Mouse (Mus musculus): ENCODE measurements around the gene Wrb. TPM values are rescaled to one million over a fixed set of nuclear protein-coding genes. Genes with fewer than 3 reads are reported as not detected.

Wrb gene
- polyA plus RNA-seq, 1 experiment from 2014 or later: 116 TPM

DNA sequence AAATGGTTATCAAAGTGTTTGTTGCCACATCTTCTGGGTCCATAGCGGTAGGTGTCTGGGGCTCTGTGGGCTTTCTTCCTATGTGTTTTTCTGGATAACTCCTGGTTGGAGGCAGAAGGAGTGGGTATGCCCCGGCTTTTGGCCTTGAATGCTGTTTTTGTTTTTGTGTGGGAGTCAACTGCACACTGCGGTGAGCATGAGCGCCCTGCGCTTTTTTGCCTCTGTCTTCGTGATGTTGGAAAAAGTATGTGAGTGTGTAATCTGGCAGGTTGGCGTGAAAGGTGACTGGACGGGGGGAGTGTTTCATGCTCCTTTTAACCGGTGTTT lies 55.5 kb downstream of the Wrb start:
- H3K9me3 ChIP-seq: no peaks in the 10 kb centered on the region
- peak overlapping the region; percentile 17; the same call in 1 of the 2 replicates for H3K9ac ChIP-seq
- ATAC-seq (ENCODE audit: low FRiP score): no peak
- peaks cover 11% of the 10 kb centered on the region for H3K4me1 ChIP-seq
- no peaks in the 10 kb centered on the region for H3K36me3 ChIP-seq (replicated peaks)
- H3K27me3 ChIP-seq: peaks cover 5% of the 10 kb centered on the region; the same call in 1 of the 2 replicates
- peak overlapping the region; percentile 52 for H3K4me2 ChIP-seq
- WGBS: 28% methylated on average over 9 of the region's 9 CpGs
- H3K27ac ChIP-seq: no peak overlapping the region
- H3K4me3 ChIP-seq (replicated peaks): peak overlapping the region; percentile 15

GRCm38 (mm10) chr16:96201485-96202232 lies 56.5 kb downstream of the Wrb start:
- no peaks in the 10 kb centered on the region for H3K9me3 ChIP-seq
- no peak for ATAC-seq (ENCODE audit: low FRiP score)

More at GRCm38 (mm10) chr16:96201485-96202232, 56.5 kb downstream of the Wrb start:
- Histone ChIP-seq H3K27me3 (peaks cover 8% of the 10 kb centered on the region; the same call in 1 of the 2 replicates), H3K4me2 (no peak overlapping the region), H3K4me1 (peaks cover 11% of the 10 kb centered on the region), H3K9ac (no peak overlapping the region), H3K27ac (no peak overlapping the region), H3K4me3 (replicated peaks) (no peak overlapping the region), H3K36me3 (replicated peaks) (no peaks in the 10 kb centered on the region)
- WGBS: 85% methylated on average over 11 of the region's 11 CpGs

Other genes with a start within 250 kb of the Wrb start
- 72.2 and 73.6 TPM in 2 replicates for gene Psmg1, start 154.4 kb upstream of the Wrb start, polyA plus RNA-seq (2016; fragmentation: Nextera tagmentation; extraction: Ambion mirVana)
- 212 and 217 TPM in 2 replicates for gene Brwd1, start 62.9 kb upstream of the Wrb start, polyA plus RNA-seq (2016; fragmentation: Nextera tagmentation; extraction: Ambion mirVana)
- 799 and 857 TPM in 2 replicates for gene Hmgn1, start 17.7 kb upstream of the Wrb start, polyA plus RNA-seq (2016; fragmentation: Nextera tagmentation; extraction: Ambion mirVana)
- 1.3 and 1.6 TPM in 2 replicates for gene Lca5l, start 46.9 kb downstream of the Wrb start, polyA plus RNA-seq (2016; fragmentation: Nextera tagmentation; extraction: Ambion mirVana)
- gene Sh3bgr, start 55.0 kb downstream of the Wrb start, polyA plus RNA-seq (2016; fragmentation: Nextera tagmentation; extraction: Ambion mirVana): 0.59 and 1.6 TPM in 2 replicates
- 0.73 and 0.82 TPM in 2 replicates for gene B3galt5, start 90.4 kb downstream of the Wrb start, polyA plus RNA-seq (2016; fragmentation: Nextera tagmentation; extraction: Ambion mirVana)